Mouse (Mus musculus): ENCODE measurements around the gene Amph.
"Not testable (repeated sequence)": the region's sequence is repeated elsewhere in the genome, so short reads cannot be mapped to it uniquely, and the experiment has no call there.

The Amph gene

DNA sequence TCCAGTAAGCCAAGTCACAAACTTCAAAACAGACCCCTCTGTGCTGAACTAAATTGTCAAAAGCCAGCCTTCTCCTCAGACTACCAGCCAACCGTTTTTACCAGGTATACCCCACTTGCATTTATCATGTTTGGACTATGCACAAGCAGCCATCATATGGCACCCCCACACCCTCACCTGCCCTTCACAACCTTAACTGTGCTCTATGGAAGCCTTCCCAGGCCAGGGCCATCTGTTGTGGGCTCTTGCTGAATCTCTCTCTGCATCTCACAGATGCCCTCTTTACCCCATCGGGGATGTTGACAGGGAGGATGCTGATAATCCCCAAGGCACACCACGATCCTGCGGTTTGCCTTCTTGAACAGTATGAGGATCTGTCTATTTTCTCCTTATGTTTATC is 77.9 kb downstream of the Amph start:
- DNase-seq (ENCODE audit: low read depth, low spot score) = no peak

DNA sequence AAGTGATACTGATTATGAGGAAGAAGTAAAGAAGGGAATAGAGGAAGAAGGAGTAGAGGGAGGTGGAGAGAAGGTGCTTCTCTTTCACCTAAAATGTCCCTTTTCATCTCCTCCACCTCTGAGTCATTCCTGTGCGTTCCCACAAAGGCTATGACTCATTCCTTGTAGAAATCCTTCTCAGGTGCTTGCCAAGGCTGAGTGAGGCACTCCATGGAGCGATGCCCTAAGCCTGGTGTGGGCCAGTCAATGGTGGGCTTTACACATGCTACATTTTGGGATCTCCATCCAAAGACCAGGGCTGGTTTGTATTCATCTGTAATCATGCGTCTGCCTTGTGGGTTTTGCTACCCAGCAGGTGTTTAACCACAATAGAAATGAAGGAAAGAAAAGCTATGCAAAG is 78.9 kb downstream of the Amph start:
- no peak for DNase-seq (ENCODE audit: low read depth, low spot score)

DNA sequence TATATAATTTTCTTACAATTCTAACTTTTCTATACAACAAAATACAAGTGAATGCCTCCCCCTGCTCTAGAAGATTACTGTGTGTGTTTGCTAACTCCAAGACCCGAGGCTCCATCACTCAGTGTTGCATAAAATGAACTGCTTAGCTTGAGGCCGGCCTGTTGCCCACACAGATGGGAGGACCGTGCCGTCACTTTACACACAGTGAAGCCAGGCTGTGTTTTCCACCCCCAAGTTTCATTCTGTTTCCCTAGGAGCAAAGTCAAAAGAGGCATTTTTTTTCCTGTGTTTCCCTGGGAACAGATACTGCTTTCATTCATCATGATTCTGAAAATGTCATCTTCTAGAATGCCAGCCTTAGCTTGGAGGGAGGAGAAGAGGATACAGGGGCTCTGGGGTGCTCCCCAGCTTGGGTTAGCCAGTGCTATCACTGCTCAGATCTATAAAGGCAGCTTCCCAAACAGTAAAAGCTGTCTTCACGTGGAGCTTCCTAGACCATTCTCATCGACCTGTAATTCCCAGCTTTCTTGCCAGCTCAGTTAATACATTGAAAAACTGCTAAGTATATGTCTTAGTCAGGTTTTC is 79.9 kb downstream of the Amph start:
- DNase-seq (ENCODE audit: low read depth, low spot score) = no peak

DNA sequence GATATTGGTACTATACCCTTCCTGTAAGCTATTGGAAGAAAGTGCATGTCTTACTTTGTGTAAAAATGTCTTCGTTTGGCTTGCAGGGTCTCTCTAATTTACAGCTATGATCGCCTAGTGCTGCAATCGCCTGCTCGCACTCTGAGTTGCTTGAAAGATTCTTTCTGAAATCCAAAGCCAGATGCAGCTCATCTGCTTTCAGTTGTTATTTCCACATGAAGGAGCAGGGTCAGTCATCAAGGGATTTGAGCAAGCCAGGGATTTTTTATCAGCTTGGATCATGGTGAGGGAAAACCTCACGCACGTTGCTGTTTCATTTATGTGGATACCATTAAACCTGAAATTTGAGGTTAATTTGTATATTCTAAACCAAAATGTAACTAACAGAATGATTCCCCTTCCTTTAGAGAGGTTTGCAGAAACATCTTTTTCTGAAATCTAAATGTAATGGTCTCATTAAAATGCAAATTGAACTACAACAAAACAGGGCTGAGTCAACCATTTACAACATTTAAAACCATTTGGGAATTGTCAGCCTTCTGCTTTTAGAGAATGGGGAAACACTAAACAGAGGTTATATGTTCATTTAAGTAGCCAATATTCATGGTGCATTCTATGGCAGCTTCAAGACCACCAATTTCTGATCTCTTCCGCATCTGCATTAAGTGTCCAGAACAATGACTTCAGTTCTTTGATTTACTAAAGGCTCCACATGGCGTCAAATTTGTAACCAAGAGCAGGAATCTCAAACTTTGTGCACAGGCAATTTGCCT is 84.1 kb downstream of the Amph start:
- no peak for DNase-seq (ENCODE audit: low read depth, low spot score)

DNA sequence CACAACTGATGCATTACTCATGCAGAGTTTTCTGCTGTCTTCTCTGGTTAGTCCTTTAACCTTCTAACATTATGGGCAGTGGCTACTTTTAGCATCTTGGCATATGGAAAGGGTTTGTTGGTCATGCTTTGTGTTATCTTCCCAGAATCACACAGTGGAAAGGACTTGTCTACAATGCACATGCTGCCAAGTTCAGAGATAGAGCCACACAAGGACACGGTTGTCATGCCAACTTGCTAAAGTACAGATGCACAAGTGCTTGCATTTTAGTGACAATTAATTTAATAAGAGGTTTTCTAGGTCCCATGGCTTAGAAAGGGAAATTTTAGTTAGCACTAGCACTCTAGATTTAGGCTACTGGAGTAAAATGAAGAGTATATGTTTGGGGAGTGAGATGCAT is 104.1 kb downstream of the Amph start:
- no peak for DNase-seq (ENCODE audit: low read depth, low spot score)

DNA sequence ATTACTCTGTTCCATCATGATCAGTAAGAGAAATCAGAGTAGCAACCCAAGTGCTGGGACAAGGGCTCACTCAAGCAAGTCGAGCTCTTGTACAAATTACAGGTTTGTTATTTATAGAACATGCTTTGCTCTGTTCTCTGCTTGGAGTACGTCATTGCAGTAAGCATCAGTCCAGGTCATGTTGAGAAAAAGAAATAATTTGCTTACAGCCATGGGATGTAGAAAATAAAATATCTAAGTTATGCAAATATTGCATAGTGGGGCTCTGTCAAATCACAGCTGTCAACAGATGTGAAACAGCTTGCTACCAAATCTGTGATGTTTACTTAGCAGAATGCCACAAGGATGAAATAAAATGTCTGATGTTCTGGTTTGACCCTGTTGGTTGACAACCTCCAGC is 106.5 kb downstream of the Amph start:
- DNase-seq (ENCODE audit: low read depth, low spot score) = no peak

DNA sequence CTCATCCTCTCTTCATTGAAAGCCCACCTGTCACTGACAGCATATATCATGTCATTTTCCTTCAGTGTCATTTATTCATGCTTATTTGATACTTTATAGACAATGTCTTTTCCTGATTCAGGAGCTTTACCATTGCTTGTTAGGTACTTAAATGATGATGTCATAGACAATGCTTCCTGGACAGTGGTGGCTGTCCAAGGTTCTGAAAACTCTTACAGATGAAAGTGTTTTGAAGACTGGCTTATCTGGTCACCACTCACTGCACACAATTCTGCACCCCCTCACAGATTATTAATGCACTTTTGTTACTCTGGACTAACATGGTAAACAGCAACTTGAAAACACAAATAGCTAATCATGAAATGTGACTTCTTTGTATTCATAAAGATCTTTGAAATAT is 124.3 kb downstream of the Amph start:
- peak; percentile 39 for DNase-seq (ENCODE audit: low read depth, low spot score)

DNA sequence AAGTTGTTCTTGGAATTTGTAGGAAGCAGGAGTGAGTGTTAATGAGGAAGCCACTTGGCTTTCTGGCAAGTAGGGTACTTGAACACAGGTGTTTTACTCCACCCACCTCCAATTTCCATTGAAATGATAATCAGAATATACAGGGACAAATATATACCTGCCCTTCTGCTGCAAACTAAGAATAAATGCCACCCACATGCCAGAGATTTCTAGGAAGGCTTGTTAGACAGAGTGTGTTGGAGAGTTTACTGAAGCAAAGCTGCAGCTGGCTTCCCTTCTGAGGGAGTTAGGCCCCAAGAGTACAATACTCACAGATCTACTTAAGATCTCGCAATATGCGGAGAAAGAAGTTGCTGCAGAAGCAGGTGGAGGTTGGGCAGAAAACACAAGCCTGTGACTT is 129.4 kb downstream of the Amph start:
- DNase-seq (ENCODE audit: low read depth, low spot score) = no peak

DNA sequence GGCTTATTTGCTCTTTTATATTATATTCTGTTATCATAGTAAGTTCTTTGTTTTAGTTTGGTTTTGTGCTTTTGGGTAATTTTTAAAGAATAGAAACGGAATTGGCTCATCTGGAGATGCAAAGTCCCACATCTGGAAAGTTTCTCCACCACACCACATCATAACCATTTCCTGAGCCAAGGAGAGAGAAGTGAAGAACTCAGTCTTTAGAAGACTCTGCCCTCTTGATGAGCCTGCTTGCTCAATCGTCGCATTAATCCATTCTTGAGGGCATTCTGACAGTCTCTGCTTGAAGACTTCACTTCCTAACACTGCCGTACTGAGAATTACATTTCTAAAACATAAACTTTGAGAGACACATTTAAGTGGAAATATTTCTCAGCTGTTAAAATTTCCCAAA is 133.9 kb downstream of the Amph start:
- DNase-seq (ENCODE audit: low read depth, low spot score) = no peak

DNA sequence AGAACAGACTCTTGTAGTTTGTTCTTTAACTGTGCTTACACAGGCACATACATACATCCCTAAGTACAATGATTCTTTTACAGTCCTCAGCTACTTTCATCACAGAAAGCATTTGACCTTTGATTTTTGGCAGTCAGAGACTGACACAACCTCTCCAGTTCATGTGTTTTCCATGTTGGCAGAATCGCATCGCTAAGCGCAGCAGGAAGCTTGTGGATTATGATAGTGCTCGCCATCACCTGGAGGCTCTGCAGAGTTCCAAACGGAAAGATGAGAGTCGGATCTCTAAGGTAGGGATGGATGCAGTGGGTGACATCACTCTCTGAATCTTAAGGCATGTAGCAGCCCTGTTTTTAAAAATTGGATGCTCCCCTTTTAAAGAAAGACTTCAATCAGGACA is 146.6 kb downstream of the Amph start:
- no peak for DNase-seq (ENCODE audit: low read depth, low spot score)

DNA sequence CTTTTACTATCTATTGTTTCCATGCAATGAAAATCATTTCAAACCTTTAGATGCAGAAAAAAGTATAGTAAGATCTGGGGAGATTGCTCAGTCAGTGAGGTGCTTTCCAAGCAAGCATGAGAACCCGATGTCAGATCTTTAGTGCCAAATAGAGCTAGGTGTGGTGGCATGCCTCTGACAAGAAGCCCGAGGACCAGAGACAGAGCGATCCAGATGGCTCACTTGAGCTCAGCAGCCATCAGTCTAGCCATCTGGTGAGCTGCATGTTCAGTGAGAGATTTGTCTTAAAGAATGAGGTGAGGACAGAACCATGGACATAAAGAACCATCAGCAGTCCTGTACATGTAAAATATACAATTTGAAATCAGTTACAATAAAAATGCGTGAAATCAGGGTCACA is 149.1 kb downstream of the Amph start:
- DNase-seq (ENCODE audit: low read depth, low spot score) = no peak

DNA sequence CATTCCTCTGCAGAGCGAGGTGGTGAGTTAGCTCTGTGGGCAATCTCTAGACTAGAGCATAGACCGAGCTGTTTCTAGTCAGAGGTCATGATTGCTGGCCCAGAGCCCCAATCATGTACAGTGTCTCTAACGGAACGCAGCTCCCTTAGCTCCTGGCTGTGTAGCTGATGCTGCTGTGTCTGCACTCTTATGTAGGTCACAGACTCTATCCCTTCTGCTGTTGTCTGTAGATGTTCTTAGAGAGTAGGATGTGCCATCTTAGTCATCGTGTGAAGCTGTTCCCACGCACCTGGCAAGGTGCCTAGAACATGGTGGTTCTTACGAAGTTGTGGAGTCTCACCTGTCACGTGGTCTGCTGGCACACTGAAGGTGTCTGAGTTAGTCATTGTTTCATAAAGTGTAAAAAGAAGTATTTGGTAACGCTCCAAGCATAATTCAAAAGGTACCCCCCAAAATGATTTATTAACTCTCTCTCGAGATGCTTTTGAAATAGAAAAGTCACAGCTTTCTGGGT is 153.9 kb downstream of the Amph start:
- no peak for DNase-seq (ENCODE audit: low read depth, low spot score)

DNA sequence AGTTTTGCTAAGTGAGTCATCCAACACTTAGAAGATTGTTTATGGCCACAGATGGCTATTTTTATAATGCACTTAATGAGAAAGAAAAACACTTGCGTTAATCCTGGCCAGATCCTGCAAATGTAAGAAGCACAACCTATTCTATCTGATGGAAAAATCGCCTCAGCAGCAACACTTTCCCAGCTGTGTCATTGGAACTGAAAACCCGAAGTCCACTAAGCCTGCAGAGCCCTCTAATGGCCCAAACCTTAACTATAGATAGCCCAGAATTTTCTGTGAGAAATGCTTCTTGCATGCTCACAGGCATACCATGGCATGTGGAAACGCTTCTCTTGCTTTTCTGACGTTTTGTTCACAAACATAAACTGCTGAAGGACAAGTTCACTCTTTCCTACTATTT is 158.4 kb downstream of the Amph start:
- no peak for DNase-seq (ENCODE audit: low read depth, low spot score)

DNA sequence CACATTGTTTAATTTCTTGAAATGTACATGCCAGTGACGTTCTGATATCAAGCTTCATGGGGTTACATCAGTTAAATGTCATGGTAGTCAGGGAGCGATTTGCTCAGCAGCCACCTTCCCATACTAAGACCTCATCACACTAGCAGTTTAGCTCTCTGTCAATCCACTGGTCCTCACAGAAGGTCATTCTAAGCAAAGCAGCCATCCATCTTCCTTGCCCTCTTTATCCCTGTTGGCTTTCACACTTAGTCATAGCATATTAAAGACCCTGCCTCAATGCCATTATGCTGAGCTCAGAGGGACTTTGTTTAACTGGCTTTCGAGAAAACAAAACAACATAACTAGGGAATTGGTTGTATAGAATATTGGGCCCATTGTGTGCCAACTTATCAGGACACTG is 161.3 kb downstream of the Amph start:
- DNase-seq (ENCODE audit: low read depth, low spot score) = no peak

DNA sequence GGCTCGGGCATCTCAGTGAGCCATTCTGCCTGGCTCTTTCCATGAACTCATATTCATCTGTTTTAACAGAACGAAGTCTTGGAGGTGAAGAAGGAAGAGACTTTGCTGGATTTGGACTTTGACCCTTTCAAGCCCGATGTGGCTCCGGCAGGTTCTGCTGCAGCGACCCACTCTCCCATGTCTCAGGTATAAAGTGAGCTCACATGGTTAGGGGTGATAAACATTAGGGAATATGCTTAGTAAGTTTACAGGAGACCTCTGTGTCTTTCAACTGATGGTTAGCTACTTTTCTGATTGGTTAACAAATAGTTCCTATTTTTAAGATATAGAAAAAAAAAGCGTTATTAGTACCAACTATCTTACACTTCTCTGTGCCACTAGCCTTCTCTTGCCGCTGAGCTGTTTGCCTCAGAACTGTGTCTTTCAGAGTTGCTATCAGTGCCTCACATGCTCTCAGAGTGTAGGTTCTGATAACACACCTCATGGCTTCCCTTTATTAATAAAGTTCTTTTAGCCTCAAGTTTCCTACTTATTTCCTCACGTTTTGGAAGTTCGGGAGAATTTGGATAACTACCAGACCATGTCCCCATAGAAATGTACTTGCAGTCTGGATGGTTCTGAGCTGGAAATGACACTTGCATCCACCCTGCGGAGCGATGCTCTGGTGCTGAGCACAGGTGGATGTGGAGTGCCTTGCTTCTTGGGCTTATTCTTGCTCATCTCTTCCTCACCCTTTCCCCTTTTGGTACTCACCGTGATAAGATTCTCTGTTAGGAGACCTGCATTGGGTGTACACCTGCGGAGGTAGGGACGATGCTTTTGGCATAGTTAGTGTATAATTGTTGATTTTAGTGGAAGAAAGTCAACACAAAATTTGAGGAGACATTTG is 165.3 kb downstream of the Amph start:
- no peak for DNase-seq (ENCODE audit: low read depth, low spot score)

DNA sequence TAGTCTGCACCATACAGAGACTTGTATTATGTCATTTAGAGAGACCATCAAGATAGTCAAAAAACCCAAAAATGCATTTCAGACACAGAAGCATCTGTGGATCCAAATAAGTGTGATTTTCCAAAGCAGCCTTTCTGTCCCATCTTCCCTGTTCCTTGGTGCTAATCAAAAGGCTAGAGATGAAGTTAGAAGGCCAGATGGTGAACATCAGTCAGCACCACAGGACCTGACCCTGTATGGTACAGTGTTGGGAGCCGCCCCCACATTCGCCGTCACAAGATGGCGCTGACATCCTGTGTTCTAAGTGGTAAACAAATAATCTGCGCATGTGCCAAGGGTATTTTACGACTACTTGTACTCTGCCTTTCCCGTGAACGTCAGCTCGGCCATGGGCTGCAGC is 166.8 kb downstream of the Amph start:
- not testable (repeated sequence) for DNase-seq (ENCODE audit: low read depth, low spot score)

DNA sequence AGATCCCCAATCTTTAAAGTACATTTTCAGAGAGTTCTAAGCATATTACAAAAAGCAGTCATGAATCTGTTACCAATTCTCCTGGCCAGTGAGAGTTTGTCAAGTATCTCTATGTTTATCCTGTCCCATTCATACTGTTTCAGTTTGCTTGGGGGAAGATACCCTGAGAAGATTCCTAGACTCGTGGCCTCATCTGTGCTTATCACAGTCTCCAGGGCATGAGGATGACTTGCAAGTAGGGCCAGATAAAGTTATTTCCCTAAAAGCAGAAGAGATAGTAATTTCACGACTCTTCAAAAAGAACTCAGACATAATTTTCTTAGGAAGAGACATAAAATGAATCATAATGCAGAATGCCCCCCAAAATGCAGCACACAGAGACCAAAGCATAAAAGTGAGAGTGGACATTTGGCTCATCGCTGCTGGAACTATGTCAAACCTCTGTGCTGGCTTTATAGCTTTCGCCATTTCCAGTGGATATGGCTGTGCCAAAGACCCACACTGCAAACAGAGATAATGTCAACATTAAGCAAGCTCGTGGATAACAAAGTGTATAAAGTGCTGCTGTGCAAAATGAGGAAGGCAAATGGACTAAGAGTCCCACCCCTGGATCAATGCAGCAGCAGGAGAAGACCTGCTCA is 179.0 kb downstream of the Amph start:
- DNase-seq (ENCODE audit: low read depth, low spot score) = no peak

DNA sequence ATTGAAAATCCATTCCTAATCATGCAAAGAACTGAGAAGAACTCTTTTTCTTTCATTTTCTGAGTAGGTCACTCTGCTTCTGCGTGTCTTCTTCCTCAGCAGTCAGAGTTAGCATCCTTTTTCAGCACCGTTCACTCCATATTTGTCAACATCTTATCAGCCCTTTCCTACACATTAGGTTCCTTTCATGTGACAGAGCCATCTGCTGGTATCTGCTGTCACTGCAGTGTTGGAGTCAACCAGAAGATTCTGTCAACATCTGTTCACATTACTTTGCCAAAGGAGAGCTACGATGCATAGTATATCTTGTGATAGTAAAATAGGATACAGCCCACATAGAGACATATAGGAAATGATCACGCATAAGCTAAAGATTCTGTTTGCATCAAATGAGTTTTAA is 185.8 kb downstream of the Amph start:
- DNase-seq (ENCODE audit: low read depth, low spot score) = peak; percentile 14

DNA sequence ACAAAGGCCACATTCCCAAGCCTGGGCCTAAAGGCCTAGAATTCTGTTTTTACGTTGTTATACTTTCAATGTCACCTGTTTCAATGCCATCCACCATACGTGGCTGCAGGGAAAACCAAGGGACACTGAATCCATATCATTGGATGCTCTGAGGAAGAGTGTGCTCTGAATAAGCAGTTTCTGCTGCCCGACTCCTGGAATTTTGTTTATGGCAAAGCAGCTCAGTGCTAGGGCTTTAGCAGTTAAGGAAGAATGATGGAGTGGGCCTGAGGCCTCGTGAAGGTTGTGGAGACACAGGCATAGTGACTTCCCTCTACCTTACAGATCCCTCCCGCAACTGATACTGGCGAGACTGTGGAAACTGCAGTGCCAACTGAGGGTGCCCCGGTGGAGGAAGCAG is 189.2 kb downstream of the Amph start:
- DNase-seq (ENCODE audit: low read depth, low spot score) = no peak

DNA sequence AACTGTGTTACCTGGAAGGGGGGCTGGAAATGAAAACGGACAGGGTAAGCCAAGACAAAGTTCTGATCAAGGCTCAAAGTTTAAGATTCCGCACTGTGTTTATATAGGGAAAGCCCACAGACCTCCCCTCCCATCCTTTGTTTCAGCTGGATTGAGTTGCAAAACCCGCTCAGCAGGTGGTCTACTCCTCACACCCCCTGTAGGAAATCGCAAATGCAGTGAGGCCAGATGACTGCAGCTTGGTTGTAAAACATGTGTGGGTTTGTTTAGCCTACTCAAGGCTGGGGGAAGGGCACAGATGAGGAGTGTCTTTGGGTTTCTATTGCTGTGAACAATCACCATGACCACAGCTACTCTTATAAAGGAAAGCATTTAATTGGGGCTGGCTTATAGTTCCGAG is 189.9 kb downstream of the Amph start:
- peak; percentile 54 for DNase-seq (ENCODE audit: low read depth, low spot score)

DNA sequence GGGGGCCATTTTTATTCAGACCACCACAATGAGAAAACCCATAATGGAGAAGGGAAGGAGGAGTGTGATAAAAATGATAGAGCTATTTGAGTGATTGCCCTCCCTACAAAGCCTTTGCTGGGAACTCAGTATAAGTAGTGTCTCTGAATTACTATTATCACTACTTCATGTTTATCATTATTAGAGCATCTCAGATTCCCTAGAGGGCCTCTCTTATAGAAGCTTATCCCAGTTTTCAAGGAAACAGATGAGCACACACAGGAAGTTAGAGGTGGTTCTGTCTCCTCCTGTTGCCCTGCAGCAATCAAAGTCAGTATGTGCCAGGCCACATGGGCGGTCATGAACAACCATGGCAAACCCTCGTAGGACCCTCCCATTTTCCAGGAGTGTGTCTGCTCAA is 190.5 kb downstream of the Amph start:
- no peak for DNase-seq (ENCODE audit: low read depth, low spot score)

DNA sequence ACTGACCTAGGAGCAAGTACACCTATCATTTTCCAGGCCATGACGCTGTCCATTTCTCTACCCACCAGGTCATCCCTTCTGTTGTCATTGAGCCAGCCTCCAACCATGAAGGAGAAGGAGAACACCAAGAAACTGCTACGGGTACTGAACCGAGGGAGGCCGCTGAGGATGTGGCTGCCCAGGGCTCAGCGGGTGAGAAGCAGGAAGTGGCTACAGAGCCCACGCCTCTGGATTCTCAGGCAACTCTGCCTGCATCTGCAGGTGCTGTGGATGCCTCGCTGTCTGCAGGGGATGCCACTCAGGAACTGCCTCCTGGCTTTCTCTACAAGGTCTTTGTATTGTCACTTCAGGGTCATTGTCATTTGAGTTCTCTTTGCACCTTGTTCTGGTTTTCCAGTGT is 191.1 kb downstream of the Amph start:
- no peak for DNase-seq (ENCODE audit: low read depth, low spot score)
